10 mouse cellular contexts compared by ENCODE assay signal in the genomic region with DNA sequence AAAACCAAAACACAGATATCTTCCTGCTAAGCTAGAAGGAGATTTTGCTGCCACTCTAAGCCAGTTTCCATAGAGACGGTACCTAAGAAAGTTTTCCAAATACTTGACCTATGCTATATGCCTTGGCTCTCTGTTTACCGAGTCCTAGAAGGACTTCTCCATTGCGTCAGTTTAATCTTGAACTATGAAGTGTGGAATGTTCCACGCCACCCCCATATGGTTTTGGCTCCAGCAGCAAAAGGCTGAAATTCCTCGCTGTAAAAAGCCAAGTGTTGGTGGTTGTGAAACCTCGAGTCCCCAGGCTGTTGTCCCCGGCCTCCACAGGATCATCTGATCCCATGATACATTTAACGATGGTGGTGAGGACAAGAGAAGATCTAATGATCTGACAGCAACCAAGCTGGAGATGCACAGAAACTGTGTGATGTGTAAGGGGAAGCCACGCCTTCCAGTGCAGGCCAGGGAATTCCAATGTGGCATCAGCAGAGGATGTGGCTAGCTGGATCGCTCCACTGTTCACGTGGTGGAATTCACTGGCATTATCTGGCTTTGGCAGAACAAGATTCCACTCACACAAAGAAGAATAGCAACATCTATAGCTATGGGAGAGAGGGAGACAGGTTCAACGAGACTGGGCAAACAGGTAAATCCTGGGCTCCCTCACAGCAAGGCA. TPM values are rescaled to one million over a fixed set of nuclear protein-coding genes. Genes with fewer than 3 reads are reported as not detected.
DNase-seq lines count a peak whose midpoint lies in the region; ATAC-seq and TF ChIP-seq lines count a peak whose summit lies in the region.
"Had no signal": no experiment of that assay in that cellular context is flagged by ENCODE, and none has a peak within 500 bp of the region (broad histone marks: within the 10 kb centered on the region; RNA-seq: fewer than 3 reads in every experiment).

No protein-coding gene starts in this region.

- no peak overlapping the region for H3K4me3 ChIP-seq in heart, embryonic 12.5 days
- H3K4me3 ChIP-seq in lung, adult 2 months (replicated peaks; ENCODE audit: extremely low read depth, low read depth, low read length) = no peak overlapping the region
- no peak overlapping the region for H3K4me3 ChIP-seq in forebrain, embryonic 11.5 days (ENCODE audit: low read depth, low read length)
- H3K4me3 ChIP-seq in midbrain, embryonic 10.5 days = no peak overlapping the region

- no peaks in the 10 kb centered on the region for H3K36me3 ChIP-seq in heart, embryonic 12.5 days
- no peaks in the 10 kb centered on the region for H3K36me3 ChIP-seq in forebrain, embryonic 11.5 days (ENCODE audit: control insufficient read depth, insufficient read depth, low read length)
- H3K36me3 ChIP-seq in midbrain, embryonic 10.5 days = no peaks in the 10 kb centered on the region

- 39% methylated on average over 12 of the region's 12 CpGs for WGBS in heart, embryonic 12.5 days
- WGBS in lung, adult 2 months = 48% methylated on average over 12 of the region's 12 CpGs
- WGBS in forebrain, embryonic 11.5 days = 78% methylated on average over 12 of the region's 12 CpGs
- WGBS in midbrain, embryonic 10.5 days = 84% methylated on average over 12 of the region's 12 CpGs

- H3K9me3 ChIP-seq in heart, embryonic 12.5 days (replicated peaks) = no peaks in the 10 kb centered on the region
- no peaks in the 10 kb centered on the region for H3K9me3 ChIP-seq in forebrain, embryonic 11.5 days (ENCODE audit: control insufficient read depth, low read length)
- no peaks in the 10 kb centered on the region for H3K9me3 ChIP-seq in midbrain, embryonic 10.5 days (replicated peaks)

- H3K27me3 ChIP-seq in heart, embryonic 12.5 days (replicated peaks) = no peaks in the 10 kb centered on the region
- no peaks in the 10 kb centered on the region for H3K27me3 ChIP-seq in forebrain, embryonic 11.5 days (ENCODE audit: control insufficient read depth, insufficient read depth, low read length)
- H3K27me3 ChIP-seq in midbrain, embryonic 10.5 days (ENCODE audit: low read depth, poor library complexity, severe bottlenecking) = no peaks in the 10 kb centered on the region

- no peak overlapping the region for H3K9ac ChIP-seq in heart, embryonic 12.5 days
- no peak overlapping the region for H3K9ac ChIP-seq in forebrain, embryonic 11.5 days (ENCODE audit: low read length)

- TF ChIP-seq CTCF in lung, adult 2 months (IDR thresholded peaks at IDR 0.05; ENCODE audit: insufficient read depth, low read length) = no peak

- H3K4me1 ChIP-seq in heart, embryonic 12.5 days (replicated peaks) = peaks cover 5% of the 10 kb centered on the region; the same call in 1 of the 2 replicates
- H3K4me1 ChIP-seq in lung, adult 2 months (ENCODE audit: control insufficient read depth, insufficient read depth, low read length) = peaks cover 24% of the 10 kb centered on the region
- no peaks in the 10 kb centered on the region; the same call in 1 of the 2 replicates for H3K4me1 ChIP-seq in forebrain, embryonic 11.5 days (replicated peaks; ENCODE audit: control insufficient read depth, insufficient read depth, low read length)
- H3K4me1 ChIP-seq in midbrain, embryonic 10.5 days = peaks cover 4% of the 10 kb centered on the region; the same call in 1 of the 2 replicates

- DNase-seq in frontal cortex, postnatal 36 days (ENCODE audit: low spot score in 2 of 2) = no peak
- peak; percentile 93 for DNase-seq in 3T3-L1 (ENCODE audit: low read depth, low spot score)
- peak; percentile 76 for DNase-seq in lung, adult 2 months
- DNase-seq in forebrain, embryonic 11.5 days (ENCODE audit: low spot score) = no peak
- no peak for DNase-seq in right cerebral cortex, postnatal 10 days (ENCODE audit: low spot score in 2 of 2)
- DNase-seq in midbrain, embryonic 10.5 days (ENCODE audit: low spot score) = no peak
- DNase-seq: cerebellum, postnatal 10 days; right cerebral cortex, adult 18-20 months had no signal

- no peak overlapping the region for H3K4me2 ChIP-seq in heart, embryonic 12.5 days
- no peak overlapping the region for H3K4me2 ChIP-seq in forebrain, embryonic 11.5 days (ENCODE audit: low read depth, low read length, severe bottlenecking)

- ATAC-seq in frontal cortex, adult (ENCODE audit: low TSS enrichment) = peak; percentile 23; the same call in 1 of the 2 replicates
- ATAC-seq in heart, embryonic 12.5 days (ENCODE audit: insufficient number of reproducible peaks, low FRiP score) = peak; percentile 33; the same call in 1 of the 2 replicates
- no peak for ATAC-seq in forebrain, embryonic 11.5 days (replicated peaks; ENCODE audit: low FRiP score)

- no peak for TF ChIP-seq POLR2A in lung, adult 2 months (IDR thresholded peaks at IDR 0.05; ENCODE audit: borderline replicate concordance, extremely low read depth, low read depth, low read length)

- no peak overlapping the region for H3K27ac ChIP-seq in heart, embryonic 12.5 days (ENCODE audit: poor library complexity, severe bottlenecking)
- no peak overlapping the region for H3K27ac ChIP-seq in forebrain, embryonic 11.5 days (ENCODE audit: low read depth, low read length)
- no peak overlapping the region for H3K27ac ChIP-seq in midbrain, embryonic 10.5 days (replicated peaks)

RNA-seq across cellular contexts. Expression of a gene that starts 8.8 kb away (rescaled TPM):
- polyA plus RNA-seq in heart, embryonic 12.5 days (2016; fragmentation: Nextera tagmentation; extraction: Ambion mirVana) = 0.20 and 0.26 TPM in 2 replicates
- polyA plus RNA-seq in lung, adult 2 months (2012; rRNA removed) = 18.7 and 20.6 TPM in 2 replicates
- not detected in 2 replicates for polyA plus RNA-seq in forebrain, embryonic 11.5 days (2014; fragmentation: Nextera tagmentation; extraction: Ambion mirVana)
- 0.12 TPM in 1 of 2 replicates, not detected in the other for polyA plus RNA-seq in midbrain, embryonic 10.5 days (2016; fragmentation: Nextera tagmentation; extraction: Ambion mirVana)

RNA-seq across cellular contexts. Expression of a gene that starts 35.4 kb away (rescaled TPM):
- polyA plus RNA-seq in heart, embryonic 12.5 days (2016; fragmentation: Nextera tagmentation; extraction: Ambion mirVana) = 0.18 and 0.26 TPM in 2 replicates
- 0.16 and 0.21 TPM in 2 replicates for polyA plus RNA-seq in lung, adult 2 months (2012; rRNA removed)
- 0.39 and 0.68 TPM in 2 replicates for polyA plus RNA-seq in forebrain, embryonic 11.5 days (2014; fragmentation: Nextera tagmentation; extraction: Ambion mirVana)
- 0.21 and 0.27 TPM in 2 replicates for polyA plus RNA-seq in midbrain, embryonic 10.5 days (2016; fragmentation: Nextera tagmentation; extraction: Ambion mirVana)

Comparison
In these comparisons a context has a peak if more than half of its experiments do, and no peak if none do; other contexts are left out.
1. DNase-seq: peak in 3T3-L1 (single experiment) and lung, adult 2 months (single experiment); none in frontal cortex, postnatal 36 days (0 of 2), forebrain, embryonic 11.5 days (single experiment), right cerebral cortex, postnatal 10 days (0 of 2) and midbrain, embryonic 10.5 days (single experiment).
2. RNA of a gene that starts 8.8 kb away (polyA plus RNA-seq): 18.7 to 20.6 TPM in lung, adult 2 months; 0.20 to 0.26 TPM in heart, embryonic 12.5 days, not detected in forebrain, embryonic 11.5 days and 0.12 TPM in midbrain, embryonic 10.5 days; every median in the first group is over 10 times any median in the second.